16 mouse cellular contexts compared by ENCODE assay signal in the genomic region with DNA sequence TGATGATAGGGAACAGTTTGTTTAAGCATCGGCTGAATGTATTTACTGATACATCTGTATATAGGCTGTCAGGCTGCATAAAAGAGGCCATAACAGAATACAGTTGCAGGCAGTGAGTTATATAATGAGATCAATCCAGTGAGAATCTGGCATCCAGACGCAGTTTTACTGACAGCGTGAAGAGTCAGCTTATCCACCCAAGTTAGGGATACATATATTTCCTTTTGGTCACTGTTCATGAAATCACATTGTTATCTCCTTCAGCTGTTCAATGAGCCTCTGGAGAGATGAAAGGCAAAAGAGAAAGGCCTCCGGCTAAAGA.
A peak's percentile ranks its signal among the peaks of the same experiment; 100 is the strongest.
DNase-seq lines count a peak whose midpoint lies in the region; ATAC-seq and TF ChIP-seq lines count a peak whose summit lies in the region.
"Had no signal": no experiment of that assay in that cellular context is flagged by ENCODE, and none has a peak within 500 bp of the region (broad histone marks: within the 10 kb centered on the region; RNA-seq: fewer than 3 reads in every experiment).

No protein-coding gene starts in this region.

- no peak for TF ChIP-seq CTCF in brain, embryonic 14.5 days (IDR thresholded peaks at IDR 0.05; ENCODE audit: borderline replicate concordance, extremely low read depth, insufficient read depth, insufficient read length)

- no peaks in the 10 kb centered on the region for H3K9me3 ChIP-seq in forebrain, embryonic 15.5 days
- no peaks in the 10 kb centered on the region for H3K9me3 ChIP-seq in forebrain, embryonic 14.5 days (replicated peaks; ENCODE audit: control insufficient read depth, low read length)
- H3K9me3 ChIP-seq in hindbrain, embryonic 14.5 days (ENCODE audit: control insufficient read depth, low read length): no peaks in the 10 kb centered on the region
- no peaks in the 10 kb centered on the region for H3K9me3 ChIP-seq in midbrain, embryonic 14.5 days (ENCODE audit: control insufficient read depth, low read length)
- H3K9me3 ChIP-seq: heart, embryonic 15.5 days; limb, embryonic 12.5 days had no signal

- H3K4me1 ChIP-seq in forebrain, embryonic 15.5 days: peaks cover 9% of the 10 kb centered on the region
- no peaks in the 10 kb centered on the region for H3K4me1 ChIP-seq in forebrain, embryonic 14.5 days (ENCODE audit: control insufficient read depth, insufficient read depth, low read length)
- H3K4me1 ChIP-seq in hindbrain, embryonic 14.5 days (replicated peaks; ENCODE audit: control insufficient read depth, insufficient read depth, low read length): peaks cover 18% of the 10 kb centered on the region; the same call in 1 of the 2 replicates
- peaks cover 17% of the 10 kb centered on the region for H3K4me1 ChIP-seq in midbrain, embryonic 14.5 days (ENCODE audit: control insufficient read depth, insufficient read depth, low read length)
- H3K4me1 ChIP-seq: heart, embryonic 15.5 days; limb, embryonic 12.5 days had no signal

- H3K9ac ChIP-seq in forebrain, embryonic 15.5 days (replicated peaks): no peak overlapping the region
- no peak overlapping the region for H3K9ac ChIP-seq in forebrain, embryonic 14.5 days (ENCODE audit: low read length)
- peak overlapping the region; percentile 24; the same call in 1 of the 2 replicates for H3K9ac ChIP-seq in hindbrain, embryonic 14.5 days
- no peak overlapping the region for H3K9ac ChIP-seq in midbrain, embryonic 14.5 days (replicated peaks; ENCODE audit: low read length)
- H3K9ac ChIP-seq: heart, embryonic 15.5 days; limb, embryonic 12.5 days had no signal

- no peak for DNase-seq in forebrain, embryonic 14.5 days (ENCODE audit: low spot score)
- peak; percentile 55 for DNase-seq in brain, embryonic 14.5 days (ENCODE audit: low read depth)
- no peak for DNase-seq in hindbrain, embryonic 14.5 days (ENCODE audit: low spot score)
- DNase-seq in midbrain, embryonic 14.5 days: peak; percentile 58
- no peak for DNase-seq in adrenal gland, adult (ENCODE audit: inconsistent age in 2 of 2, low spot score in 1 of 2)
- DNase-seq in urinary bladder, postnatal 4 days (ENCODE audit: low spot score in 2 of 2): no peak
- DNase-seq in right cerebral cortex, adult 18-20 months: no peak
- DNase-seq: adrenal gland, adult 8-10 months; cerebellum, postnatal 25 days; kidney, adult 11 months; kidney, postnatal 25 days; layer of hippocampus, postnatal 36 days; lung, adult 2 months had no signal

- ATAC-seq in forebrain, embryonic 15.5 days (replicated peaks): no peak
- no peak for ATAC-seq in forebrain, embryonic 14.5 days
- 0 out of 2 replicates have a peak, but pooled peaks have one; percentile 31 for ATAC-seq in hindbrain, embryonic 14.5 days (ENCODE audit: low FRiP score)
- peak; percentile 39; the same call in 1 of the 2 replicates for ATAC-seq in midbrain, embryonic 14.5 days (ENCODE audit: low FRiP score, low TSS enrichment)

- no peaks in the 10 kb centered on the region for H3K36me3 ChIP-seq in forebrain, embryonic 15.5 days
- H3K36me3 ChIP-seq in forebrain, embryonic 14.5 days (ENCODE audit: control insufficient read depth, insufficient read depth, low read length): no peaks in the 10 kb centered on the region
- no peaks in the 10 kb centered on the region for H3K36me3 ChIP-seq in hindbrain, embryonic 14.5 days (replicated peaks; ENCODE audit: control insufficient read depth, insufficient read depth)
- no peaks in the 10 kb centered on the region for H3K36me3 ChIP-seq in midbrain, embryonic 14.5 days (ENCODE audit: control insufficient read depth, insufficient read depth, low read length)
- H3K36me3 ChIP-seq: heart, embryonic 15.5 days; limb, embryonic 12.5 days had no signal

- H3K27ac ChIP-seq in forebrain, embryonic 15.5 days (replicated peaks): peak overlapping the region; percentile 44
- H3K27ac ChIP-seq in forebrain, embryonic 14.5 days (ENCODE audit: low read depth, low read length): no peak overlapping the region
- H3K27ac ChIP-seq in hindbrain, embryonic 14.5 days: peak overlapping the region; percentile 74
- peak overlapping the region; percentile 73 for H3K27ac ChIP-seq in midbrain, embryonic 14.5 days (replicated peaks; ENCODE audit: low read depth, low read length)
- H3K27ac ChIP-seq: heart, embryonic 15.5 days; limb, embryonic 12.5 days had no signal

- H3K27me3 ChIP-seq in forebrain, embryonic 15.5 days: no peaks in the 10 kb centered on the region
- no peaks in the 10 kb centered on the region for H3K27me3 ChIP-seq in forebrain, embryonic 14.5 days (replicated peaks; ENCODE audit: control insufficient read depth, insufficient read depth, low read length)
- no peaks in the 10 kb centered on the region for H3K27me3 ChIP-seq in hindbrain, embryonic 14.5 days (ENCODE audit: control insufficient read depth, insufficient read depth, low read length)
- H3K27me3 ChIP-seq in midbrain, embryonic 14.5 days (ENCODE audit: control insufficient read depth, insufficient read depth, low read length): no peaks in the 10 kb centered on the region
- H3K27me3 ChIP-seq: heart, embryonic 15.5 days; limb, embryonic 12.5 days had no signal

- no peak overlapping the region for H3K4me3 ChIP-seq in forebrain, embryonic 15.5 days
- no peak overlapping the region for H3K4me3 ChIP-seq in forebrain, embryonic 14.5 days (ENCODE audit: low read depth, low read length)
- no peak overlapping the region for H3K4me3 ChIP-seq in hindbrain, embryonic 14.5 days (replicated peaks; ENCODE audit: low read length)
- no peak overlapping the region for H3K4me3 ChIP-seq in midbrain, embryonic 14.5 days (replicated peaks; ENCODE audit: low read depth, low read length)
- H3K4me3 ChIP-seq: heart, embryonic 15.5 days; limb, embryonic 12.5 days had no signal

- no peak for TF ChIP-seq POLR2A in brain, embryonic 14.5 days (IDR thresholded peaks at IDR 0.05; ENCODE audit: borderline replicate concordance, extremely low read depth, insufficient read depth, insufficient read length, poor library complexity, severe bottlenecking)

- H3K4me2 ChIP-seq in forebrain, embryonic 15.5 days (replicated peaks): no peak overlapping the region
- no peak overlapping the region for H3K4me2 ChIP-seq in forebrain, embryonic 14.5 days (ENCODE audit: low read length)
- peak overlapping the region; percentile 25; the same call in 1 of the 2 replicates for H3K4me2 ChIP-seq in hindbrain, embryonic 14.5 days (replicated peaks)
- 0 out of 2 replicates have a peak overlapping the region, but pooled peaks have one; percentile 14 for H3K4me2 ChIP-seq in midbrain, embryonic 14.5 days (ENCODE audit: low read length)
- H3K4me2 ChIP-seq: heart, embryonic 15.5 days; limb, embryonic 12.5 days had no signal

- WGBS in forebrain, embryonic 15.5 days: 62% methylated on average over 4 of the region's 4 CpGs
- 68% methylated on average over 4 of the region's 4 CpGs for WGBS in forebrain, embryonic 14.5 days
- WGBS in hindbrain, embryonic 14.5 days: 33% methylated on average over 4 of the region's 4 CpGs
- WGBS in midbrain, embryonic 14.5 days: 25% methylated on average over 4 of the region's 4 CpGs

Comparison
In these comparisons a context has a peak if more than half of its experiments do, and no peak if none do; other contexts are left out.
1. ATAC-seq: peak in hindbrain, embryonic 14.5 days (single experiment) and midbrain, embryonic 14.5 days (single experiment); none in forebrain, embryonic 15.5 days (single experiment) and forebrain, embryonic 14.5 days (single experiment).
2. H3K4me2 ChIP-seq: peak in hindbrain, embryonic 14.5 days (single experiment) and midbrain, embryonic 14.5 days (single experiment); none in forebrain, embryonic 15.5 days (single experiment) and forebrain, embryonic 14.5 days (single experiment).
3. DNase-seq: peak in brain, embryonic 14.5 days (single experiment) and midbrain, embryonic 14.5 days (single experiment); none in forebrain, embryonic 14.5 days (single experiment), hindbrain, embryonic 14.5 days (single experiment), adrenal gland, adult (0 of 2), urinary bladder, postnatal 4 days (0 of 2) and right cerebral cortex, adult 18-20 months (single experiment).